Mouse (Mus musculus) hindbrain, embryonic 10.5 days (tissue): ENCODE results near the gene Cd44. TPM values are rescaled to one million over a fixed set of nuclear protein-coding genes. Genes with fewer than 3 reads are reported as not detected.

Experiments used
- DNase-seq: peaks from one replicate; pipeline ENCODE4 v3.0.0-alpha.2; 2017; ENCODE audit warnings: low spot score
- H3K27ac ChIP-seq: fragments of 300-500 bp; sonication (generic); 2 replicates; pipeline ENCODE4 v1.5.1; 2016; ENCODE audit warnings: mild to moderate bottlenecking, moderate library complexity
- H3K27me3 ChIP-seq: fragments of 300-500 bp; sonication (generic); 2 replicates; pipeline ENCODE4 v1.6.1; 2016; ENCODE audit warnings: mild to moderate bottlenecking; ENCODE audit not compliant: poor library complexity, insufficient read depth, severe bottlenecking
- H3K36me3 ChIP-seq: fragments of 300-500 bp; sonication (generic); 2 replicates; pipeline ENCODE4 v1.6.1; 2016; ENCODE audit warnings: mild to moderate bottlenecking, moderate library complexity
- H3K4me1 ChIP-seq: fragments of 300-500 bp; sonication (generic); replicated peaks from 2 replicates; pipeline ENCODE4 v1.6.1; 2016; ENCODE audit warnings: mild to moderate bottlenecking
- H3K4me3 ChIP-seq: fragments of 300-500 bp; sonication (generic); 2 replicates; pipeline ENCODE4 v1.5.1; 2016; ENCODE audit warnings: mild to moderate bottlenecking, moderate library complexity
- H3K9me3 ChIP-seq: fragments of 300-500 bp; sonication (generic); 2 replicates; pipeline ENCODE4 v1.6.1; 2016; ENCODE audit warnings: mild to moderate bottlenecking, moderate library complexity
- WGBS: fragments of 180-500 bp; shearing (Covaris S2); methylation state at CpG from one replicate; pipeline ENCODE4 v1.1.7; 2016; 5-methylcytosine and 5-hydroxymethylcytosine counted together
- polyA plus RNA-seq: library from polyadenylated mRNA; unstranded; fragments of >200 nt; fragmentation: Nextera tagmentation; extraction: Ambion mirVana; gene quantifications from 2 replicates; pipeline ENCODE4 v1.2.1, GENCODE M21; 2016

The Cd44 gene
- polyA plus RNA-seq, 1 experiment from 2014 or later = 2.8 TPM

DNA sequence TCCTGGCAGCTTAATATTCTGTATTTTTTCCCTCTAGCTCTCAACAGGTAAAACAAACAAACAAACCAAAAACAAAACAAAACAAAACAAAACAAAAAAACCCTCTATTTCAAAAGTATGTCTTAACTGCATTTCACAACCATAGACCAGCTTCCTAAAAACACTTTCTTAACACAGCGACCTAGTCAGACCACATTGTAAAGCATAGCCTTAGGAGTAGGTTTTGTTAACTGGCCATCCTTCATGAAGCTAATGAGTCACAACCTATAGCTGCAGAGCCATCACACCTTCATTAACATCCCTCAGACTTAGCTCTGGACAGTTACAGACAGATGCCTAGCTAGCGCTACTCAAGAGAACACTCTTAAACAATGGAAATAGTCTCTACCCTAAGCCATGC is 37.9 kb downstream of the Cd44 start:
- Histone ChIP-seq H3K27ac (no peak overlapping the region), H3K4me3 (no peak overlapping the region), H3K9me3 (no peaks in the 10 kb centered on the region), H3K36me3 (no peaks in the 10 kb centered on the region), H3K27me3 (no peaks in the 10 kb centered on the region), H3K4me1 (0 out of 2 replicates have a peak, but pooled peaks cover 10% of the 10 kb centered on the region)
- 90% methylated on average over 2 of the region's 2 CpGs for WGBS
- no peak for DNase-seq

DNA sequence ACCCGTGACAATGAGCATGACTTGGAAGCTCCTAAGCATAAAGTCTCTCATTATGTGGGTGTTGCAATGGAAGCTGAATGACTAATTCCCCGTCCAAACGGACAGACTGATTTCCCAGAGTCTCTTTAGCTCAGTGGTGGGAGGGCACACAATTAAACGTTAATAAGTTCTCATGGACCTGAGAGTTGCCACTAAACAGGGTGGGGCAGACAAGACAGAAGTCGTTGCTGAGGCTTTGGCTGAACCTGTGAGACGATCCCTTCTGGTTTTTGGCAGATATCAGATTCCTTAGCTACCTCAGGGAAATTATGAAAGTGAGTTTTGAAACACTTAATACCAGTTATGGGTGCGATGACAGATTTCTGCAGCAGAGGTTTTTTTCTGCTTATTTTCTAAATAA is 38.8 kb downstream of the Cd44 start:
- H3K9me3 ChIP-seq = no peaks in the 10 kb centered on the region
- H3K27me3 ChIP-seq = no peaks in the 10 kb centered on the region

DNA sequence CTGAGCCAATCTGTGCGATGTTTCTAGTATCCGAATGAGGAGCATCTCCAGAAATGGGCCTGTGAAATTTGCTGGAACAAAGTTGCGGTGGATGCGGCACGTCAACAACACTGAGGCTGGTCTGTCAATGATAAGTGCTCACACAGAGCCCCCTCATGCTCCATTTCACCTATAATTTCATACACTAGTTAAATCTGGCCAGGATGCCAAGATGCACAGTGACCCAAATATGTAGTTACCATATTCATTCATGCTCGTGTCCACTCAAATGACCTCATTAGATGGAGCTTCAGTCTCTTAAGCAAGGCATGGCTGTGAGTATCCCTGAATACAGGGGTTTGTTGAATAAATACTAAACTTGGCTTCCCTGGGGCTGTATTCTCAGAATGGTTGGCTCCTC is 43.2 kb downstream of the Cd44 start:
- no peak overlapping the region for H3K27ac ChIP-seq
- WGBS = 95% methylated on average over 6 of the region's 6 CpGs
- no peaks in the 10 kb centered on the region for H3K9me3 ChIP-seq
- H3K36me3 ChIP-seq = no peaks in the 10 kb centered on the region
- no peaks in the 10 kb centered on the region for H3K4me1 ChIP-seq
- H3K27me3 ChIP-seq = no peaks in the 10 kb centered on the region
- no peak for DNase-seq
- no peak overlapping the region for H3K4me3 ChIP-seq

More for the DNA sequence above, 38.8 kb downstream of the Cd44 start:
- no peak overlapping the region for H3K27ac ChIP-seq
- WGBS = 88% methylated on average over 7 of the region's 7 CpGs
- no peak overlapping the region for H3K4me3 ChIP-seq
- H3K4me1 ChIP-seq = 0 out of 2 replicates have a peak, but pooled peaks cover 5% of the 10 kb centered on the region
- H3K36me3 ChIP-seq = no peaks in the 10 kb centered on the region
- DNase-seq = no peak

DNA sequence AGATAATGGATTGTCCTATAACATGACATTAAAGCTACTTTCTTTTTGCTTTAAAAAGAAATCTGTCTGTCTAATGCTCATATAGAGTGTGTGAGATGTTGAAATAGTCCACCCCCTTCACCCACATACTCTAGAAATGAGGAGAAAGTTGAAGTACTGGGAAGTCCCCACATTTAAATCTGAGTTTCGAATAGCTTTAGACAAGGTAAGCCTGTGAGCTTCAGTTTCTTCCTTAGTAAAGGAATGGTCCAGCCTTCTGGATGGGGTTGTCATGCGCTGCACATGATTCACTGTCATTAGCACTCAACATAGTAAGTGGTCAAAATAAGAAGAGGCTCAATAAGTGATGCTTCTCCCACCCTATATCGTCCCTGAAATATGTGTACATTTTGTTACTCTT is 48.2 kb downstream of the Cd44 start:
- Histone ChIP-seq H3K36me3 (no peaks in the 10 kb centered on the region), H3K4me1 (peaks cover 7% of the 10 kb centered on the region), H3K9me3 (no peaks in the 10 kb centered on the region), H3K27ac (no peak overlapping the region), H3K27me3 (no peaks in the 10 kb centered on the region), H3K4me3 (no peak overlapping the region)
- WGBS = 90% methylated on average over 3 of the region's 3 CpGs
- no peak for DNase-seq

DNA sequence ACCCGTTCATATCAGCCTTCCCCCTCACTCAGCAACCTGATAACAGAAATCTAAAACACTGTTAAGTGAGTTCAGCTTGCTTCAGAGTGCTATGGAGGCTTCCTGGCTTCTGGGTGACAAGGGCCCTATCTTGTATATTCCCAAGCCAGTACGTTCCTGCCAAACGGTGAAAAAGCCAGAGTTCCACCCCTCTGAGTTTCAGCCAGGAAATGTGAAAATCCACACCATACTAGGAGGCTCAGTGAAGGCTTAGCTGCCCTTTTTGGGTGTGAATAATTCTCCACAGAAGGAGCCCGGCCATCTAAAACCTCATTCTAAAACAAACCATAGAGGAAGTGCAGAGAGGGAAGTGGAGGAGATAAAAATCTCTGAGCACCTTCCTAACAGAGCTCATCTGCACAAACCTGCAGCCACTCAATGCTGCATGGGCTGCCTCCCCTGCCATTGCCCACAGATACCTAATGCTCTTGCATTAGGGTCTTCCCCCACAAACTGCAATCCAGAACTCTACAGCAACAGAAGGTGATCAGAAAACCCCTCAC is 49.5 kb downstream of the Cd44 start:
- WGBS = 86% methylated on average over 4 of the region's 4 CpGs
- no peaks in the 10 kb centered on the region for H3K27me3 ChIP-seq
- no peaks in the 10 kb centered on the region for H3K36me3 ChIP-seq
- H3K27ac ChIP-seq = no peak overlapping the region
- DNase-seq = no peak
- no peaks in the 10 kb centered on the region for H3K9me3 ChIP-seq
- no peak overlapping the region for H3K4me3 ChIP-seq
- H3K4me1 ChIP-seq = peaks cover 7% of the 10 kb centered on the region

DNA sequence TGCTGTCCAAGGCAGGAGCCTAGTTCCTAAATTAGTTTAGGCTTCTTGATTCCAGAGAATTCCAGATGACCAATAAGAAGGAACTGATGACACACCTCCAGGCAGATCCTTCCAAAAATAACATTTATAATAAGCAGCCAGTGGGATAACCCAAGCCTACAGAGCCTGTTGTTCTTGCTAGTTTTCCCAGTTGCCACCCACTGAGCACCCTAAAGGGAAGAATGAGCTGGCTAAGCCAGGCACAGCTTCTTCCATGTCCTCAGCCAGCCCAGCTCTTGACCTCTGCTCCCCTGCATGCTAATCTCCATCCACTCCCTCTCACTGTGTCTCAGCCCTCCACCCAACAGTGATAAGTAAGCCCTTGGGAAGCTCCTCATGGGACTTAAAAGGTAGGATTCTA is 51.4 kb downstream of the Cd44 start:
- no peak for DNase-seq
- no peak overlapping the region for H3K27ac ChIP-seq

DNA sequence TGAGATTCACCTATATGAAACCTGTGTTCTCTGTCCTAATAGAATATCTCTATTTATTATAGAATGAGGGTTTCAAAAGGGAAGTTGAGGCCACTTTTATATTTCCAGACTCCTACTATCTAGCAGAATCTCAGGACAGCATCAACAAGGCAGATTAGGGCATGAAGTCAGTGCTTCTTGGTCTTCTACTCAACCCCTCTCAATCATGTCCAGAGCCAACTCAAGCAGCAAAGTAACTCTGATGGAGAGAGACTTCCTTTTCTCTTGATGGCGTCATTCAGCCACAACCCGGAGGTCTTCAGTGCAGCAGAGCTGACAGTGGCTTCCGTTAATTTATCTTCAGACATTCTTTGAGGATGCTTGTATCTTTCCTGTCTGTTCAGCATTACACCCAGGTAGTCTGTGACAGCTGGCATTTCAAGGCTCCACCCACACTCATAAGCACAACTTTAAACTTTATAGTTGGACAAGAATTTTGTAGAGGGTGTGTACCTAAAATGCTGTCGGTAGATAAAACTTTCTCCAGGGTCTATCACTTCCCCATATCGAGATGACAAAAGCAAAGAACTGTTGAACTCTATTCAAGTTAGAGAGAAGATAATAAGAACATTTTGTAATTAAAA is 52.5 kb downstream of the Cd44 start:
- peaks cover 7% of the 10 kb centered on the region for H3K4me1 ChIP-seq
- H3K4me3 ChIP-seq = no peak overlapping the region
- H3K36me3 ChIP-seq = no peaks in the 10 kb centered on the region
- no peak overlapping the region for H3K27ac ChIP-seq
- H3K27me3 ChIP-seq = no peaks in the 10 kb centered on the region
- H3K9me3 ChIP-seq = no peaks in the 10 kb centered on the region
- WGBS = 86% methylated on average over 5 of the region's 5 CpGs
- DNase-seq = no peak

More for the DNA sequence above, 51.4 kb downstream of the Cd44 start:
- Histone ChIP-seq H3K27me3 (no peaks in the 10 kb centered on the region), H3K9me3 (no peaks in the 10 kb centered on the region), H3K4me1 (peaks cover 7% of the 10 kb centered on the region), H3K4me3 (no peak overlapping the region), H3K36me3 (no peaks in the 10 kb centered on the region)

DNA sequence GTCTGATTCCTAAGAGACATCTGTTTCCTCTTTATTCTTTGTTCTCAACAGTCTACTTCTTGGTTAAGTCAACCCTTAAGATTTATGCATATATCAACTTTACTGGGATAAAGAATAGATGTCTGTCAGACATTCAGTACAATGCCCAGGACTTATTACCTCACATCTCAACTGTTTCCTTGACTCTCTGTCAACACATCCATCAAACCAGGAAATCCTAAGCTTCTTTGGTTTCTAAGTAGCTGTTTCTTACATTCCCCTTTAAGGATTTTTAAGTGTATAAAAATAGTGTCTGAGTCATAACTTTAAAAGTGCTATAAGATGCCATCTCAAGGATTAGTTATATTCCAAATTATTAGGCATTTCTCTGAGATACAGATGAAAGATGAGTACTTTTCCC is 60.2 kb downstream of the Cd44 start:
- DNase-seq = no peak
- no peaks in the 10 kb centered on the region for H3K9me3 ChIP-seq
- no peaks in the 10 kb centered on the region for H3K36me3 ChIP-seq
- H3K4me3 ChIP-seq = no peak overlapping the region
- no peaks in the 10 kb centered on the region for H3K4me1 ChIP-seq
- no peaks in the 10 kb centered on the region for H3K27me3 ChIP-seq
- H3K27ac ChIP-seq = no peak overlapping the region

DNA sequence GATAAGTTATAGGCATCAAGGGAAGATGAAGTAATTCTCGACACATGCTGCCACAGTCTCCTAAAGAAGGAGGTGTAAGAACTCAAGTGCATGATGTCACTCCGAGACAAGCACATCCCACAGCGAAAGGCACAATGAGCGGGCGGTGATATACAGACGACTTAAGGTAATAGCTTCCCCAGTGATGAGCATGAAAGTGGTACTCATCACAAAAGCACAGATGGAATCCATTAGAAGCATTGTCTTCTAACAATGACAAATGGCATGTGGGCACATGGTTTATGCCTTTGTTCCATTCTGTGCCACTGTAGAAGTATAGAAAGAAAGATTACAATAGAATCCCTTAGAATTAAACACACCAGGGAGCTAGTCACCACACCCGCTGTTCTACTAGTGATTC is 63.3 kb downstream of the Cd44 start:
- WGBS = 70% methylated on average over 7 of the region's 7 CpGs
- H3K27me3 ChIP-seq = no peaks in the 10 kb centered on the region
- no peak overlapping the region for H3K27ac ChIP-seq
- H3K9me3 ChIP-seq = no peaks in the 10 kb centered on the region
- H3K4me3 ChIP-seq = no peak overlapping the region
- H3K4me1 ChIP-seq = no peaks in the 10 kb centered on the region
- no peaks in the 10 kb centered on the region for H3K36me3 ChIP-seq
- no peak for DNase-seq

DNA sequence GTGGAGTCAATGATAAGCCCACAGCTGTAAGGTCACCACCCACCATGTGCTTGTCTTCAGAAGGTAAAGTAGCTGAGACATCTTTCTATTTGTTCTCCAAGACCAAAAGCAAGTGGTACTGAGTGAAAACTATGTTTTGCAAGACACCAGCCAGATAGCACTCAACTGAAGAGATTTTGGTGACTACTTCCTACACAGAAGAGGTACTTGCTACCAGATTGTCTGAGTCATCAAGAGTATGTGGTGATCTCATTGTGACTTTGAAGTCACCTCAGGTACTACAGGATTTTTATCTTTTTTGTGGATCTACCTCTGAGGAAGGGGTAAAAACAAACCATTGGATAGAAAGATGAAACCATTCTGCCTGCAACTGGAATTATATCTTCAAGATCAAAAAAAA is 69.9 kb downstream of the Cd44 start:
- no peak overlapping the region for H3K27ac ChIP-seq
- H3K27me3 ChIP-seq = no peaks in the 10 kb centered on the region
- no peak for DNase-seq
- no peaks in the 10 kb centered on the region for H3K9me3 ChIP-seq
- no peak overlapping the region for H3K4me3 ChIP-seq
- no peaks in the 10 kb centered on the region for H3K4me1 ChIP-seq
- H3K36me3 ChIP-seq = no peaks in the 10 kb centered on the region

DNA sequence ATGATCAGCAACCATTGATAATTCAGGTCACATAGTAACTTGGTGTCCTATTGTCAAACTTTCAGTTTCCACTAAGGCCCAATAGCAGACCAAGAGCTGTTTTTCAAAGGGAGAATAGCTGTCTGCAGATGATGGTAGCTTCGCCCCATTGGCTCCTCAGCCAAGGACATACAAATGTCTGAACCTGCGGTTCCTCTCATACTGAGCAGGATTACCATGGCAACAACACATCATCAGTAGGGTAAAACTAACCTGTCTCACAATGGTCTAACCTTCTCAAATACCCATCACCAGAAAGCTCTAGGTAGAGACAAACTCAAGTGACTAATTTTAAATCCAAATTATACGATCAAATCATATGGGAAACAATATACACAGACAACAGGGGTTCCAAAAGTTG is 72.3 kb downstream of the Cd44 start:
- DNase-seq = no peak
- H3K4me3 ChIP-seq = no peak overlapping the region
- H3K27ac ChIP-seq = no peak overlapping the region
- H3K27me3 ChIP-seq = no peaks in the 10 kb centered on the region
- no peaks in the 10 kb centered on the region for H3K36me3 ChIP-seq
- H3K9me3 ChIP-seq = no peaks in the 10 kb centered on the region
- no peaks in the 10 kb centered on the region for H3K4me1 ChIP-seq
- WGBS = 87% methylated on average over 3 of the region's 3 CpGs

DNA sequence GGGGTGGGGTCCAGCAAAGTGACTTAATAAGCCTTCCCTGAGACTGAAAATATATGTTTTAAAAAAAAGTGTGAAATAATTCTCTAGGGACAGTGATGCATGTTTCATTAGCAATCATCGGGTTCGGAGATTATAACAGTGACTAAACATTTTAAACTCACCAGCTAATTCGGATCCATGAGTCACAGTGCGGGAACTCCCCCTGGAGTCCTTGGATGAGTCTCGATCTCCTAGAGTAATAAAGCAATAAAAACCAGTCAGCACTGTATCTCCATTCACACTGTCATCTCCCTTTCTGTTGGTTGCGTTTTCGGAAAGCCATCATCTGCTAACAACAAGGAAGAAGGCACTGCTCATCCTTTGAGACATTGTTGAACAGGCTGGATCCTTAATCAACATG is 73.1 kb downstream of the Cd44 start:
- H3K36me3 ChIP-seq = no peaks in the 10 kb centered on the region
- H3K4me3 ChIP-seq = no peak overlapping the region
- 92% methylated on average over 7 of the region's 7 CpGs for WGBS
- no peaks in the 10 kb centered on the region for H3K27me3 ChIP-seq
- no peaks in the 10 kb centered on the region for H3K4me1 ChIP-seq
- no peaks in the 10 kb centered on the region for H3K9me3 ChIP-seq
- DNase-seq = no peak
- no peak overlapping the region for H3K27ac ChIP-seq

DNA sequence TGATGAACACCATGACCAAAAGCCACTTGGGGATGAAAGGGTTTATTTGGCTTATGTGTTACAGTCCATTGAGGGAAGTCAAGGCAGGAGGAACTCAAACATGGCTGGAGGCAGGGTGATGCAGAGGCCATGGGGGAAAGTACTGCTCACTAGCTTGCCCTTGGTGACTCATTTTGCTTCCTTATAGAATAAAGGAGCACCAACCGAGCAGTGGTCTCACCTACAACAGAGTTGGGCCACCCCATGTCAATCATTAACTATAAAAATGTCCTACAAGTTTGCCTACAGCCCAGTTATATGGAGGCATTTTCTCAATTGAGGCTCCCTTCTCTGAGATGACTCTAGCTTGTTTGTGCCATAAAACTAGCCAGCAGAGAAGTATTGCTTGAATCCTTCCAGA is 73.6 kb downstream of the Cd44 start:
- Histone ChIP-seq H3K4me1 (no peaks in the 10 kb centered on the region), H3K27ac (no peak overlapping the region), H3K36me3 (no peaks in the 10 kb centered on the region), H3K27me3 (no peaks in the 10 kb centered on the region), H3K9me3 (no peaks in the 10 kb centered on the region), H3K4me3 (no peak overlapping the region)
- WGBS = 79% methylated on average over 1 of the region's 1 CpGs
- no peak for DNase-seq
